Mouse (Mus musculus) left cerebral cortex, postnatal 36 days (tissue): ENCODE results near the gene Ykt6. TPM values are rescaled to one million over a fixed set of nuclear protein-coding genes. Genes with fewer than 3 reads are reported as not detected.
"Not testable (repeated sequence)": the region's sequence is repeated elsewhere in the genome, so short reads cannot be mapped to it uniquely, and the experiment has no call there.

ENCODE experiments used
- DNase-seq, 2 experiments: peaks; one replicate each; pipeline ENCODE4 v3.0.0; 2021 to 2022; ENCODE audit warnings: low spot score in 2 of 2, mixed read lengths in 1 of 2
- intact Hi-C: fragments of 180-260 bp; cut with DNase I; formaldehyde crosslinking; loops from one replicate; pipeline ENCODE4 v1.15.1; 2025
- total RNA-seq, 2 experiments: library from RNA; stranded (reverse); gene quantifications; 2 replicates each; pipeline ENCODE4 v1.2.3; 2021

The Ykt6 gene
- total RNA-seq, 2 experiments from 2014 or later: 82.8 to 91.0 TPM

DNA sequence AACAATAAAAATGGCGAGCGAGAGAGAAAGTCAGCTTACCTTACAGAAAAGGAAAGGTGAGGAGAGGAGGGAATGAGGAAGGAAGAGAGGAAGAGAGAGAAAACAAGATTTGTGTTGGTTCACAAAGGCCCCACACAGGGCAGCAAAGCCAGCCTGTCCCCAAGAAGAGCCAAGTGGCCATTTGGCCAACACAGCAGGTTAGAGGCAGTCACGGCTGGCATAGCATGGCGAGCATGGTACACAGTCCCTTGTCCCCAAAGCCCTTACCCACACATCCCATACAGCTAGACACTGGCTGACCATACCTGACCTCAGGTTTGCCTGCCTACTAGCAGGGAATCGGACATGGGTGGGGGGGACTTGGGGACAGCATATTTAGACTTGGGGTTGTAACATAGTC, 28.1 kb downstream of the Ykt6 start:
- intact Hi-C loops: no loop called here
- DNase-seq: no peak

DNA sequence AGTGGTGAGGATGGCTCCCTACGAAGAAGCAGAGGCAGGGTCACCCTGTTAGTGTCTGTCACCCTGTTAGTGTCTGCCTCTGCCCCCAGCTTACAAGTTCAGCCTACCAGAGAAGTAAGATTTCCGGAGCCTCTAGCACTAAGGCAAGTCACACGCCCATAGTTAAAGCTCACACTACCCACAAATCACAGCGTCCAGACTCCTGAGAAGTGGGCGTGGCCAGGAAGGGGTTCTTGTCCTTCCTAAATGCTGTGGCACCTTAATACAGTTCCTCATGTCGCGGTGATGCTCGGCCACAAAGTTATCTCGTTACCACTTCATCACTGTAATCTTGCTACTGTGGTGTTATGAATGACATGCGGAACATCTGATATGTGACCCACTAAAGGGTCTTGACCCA, 32.6 kb downstream of the Ykt6 start:
- no peak for DNase-seq
- intact Hi-C loops: no loop called here

DNA sequence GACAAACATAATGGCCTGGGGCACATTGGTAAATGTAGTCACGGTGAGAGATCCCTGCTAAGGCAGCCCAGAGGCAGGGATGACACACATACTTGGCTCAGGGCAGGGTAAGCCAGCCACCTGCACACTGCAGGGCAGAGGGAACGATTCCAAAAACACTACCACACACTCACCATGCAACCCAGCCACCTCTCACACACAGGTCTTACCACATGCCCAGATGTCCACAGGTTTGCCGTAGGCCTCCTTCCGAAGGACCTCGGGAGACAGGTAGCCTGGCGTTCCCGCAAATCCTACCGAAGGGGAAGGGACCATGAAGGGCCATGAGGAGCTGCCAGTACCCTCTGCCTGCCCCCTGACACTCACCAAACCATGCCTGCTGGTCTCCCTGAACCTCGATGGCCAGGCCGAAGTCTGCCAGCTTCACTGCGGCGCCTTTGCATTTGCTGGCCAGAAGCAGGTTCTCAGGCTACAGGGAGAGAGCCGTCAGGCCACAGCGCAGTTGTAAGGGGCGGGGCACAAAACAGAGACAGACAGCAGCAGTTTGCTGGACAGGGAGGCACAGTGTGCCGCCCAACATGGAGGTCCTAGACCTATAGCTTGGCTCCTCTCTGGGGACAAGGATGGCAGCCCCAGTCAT, 34.6 kb downstream of the Ykt6 start:
- intact Hi-C loops: loop anchor here (5.0 kb wide), 2 partner anchors 37 to 272 kb away; no protein-coding TSS in a partner anchor
- no peak for DNase-seq

DNA sequence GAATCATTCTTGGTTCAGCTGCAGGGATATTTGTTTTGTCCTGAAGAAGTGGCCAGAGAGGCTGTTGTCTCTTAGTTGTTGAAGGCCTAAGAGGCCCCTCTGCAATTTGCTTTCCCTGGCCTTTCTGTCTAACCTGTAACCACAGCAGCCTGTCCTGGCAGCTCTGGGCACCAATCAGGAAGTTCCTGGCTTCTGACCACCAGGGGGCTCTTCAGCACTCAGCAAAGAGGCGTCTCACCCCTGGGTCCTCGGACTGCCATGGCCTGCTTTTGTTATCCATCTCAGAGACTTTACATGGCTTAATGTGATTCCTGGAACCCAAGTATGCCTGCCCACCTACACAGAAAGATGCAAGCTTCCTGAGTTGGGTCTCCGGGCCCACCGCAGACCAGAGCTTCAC, 35.4 kb downstream of the Ykt6 start:
- intact Hi-C loops: loop anchor here (5.0 kb wide), 2 partner anchors 36 to 271 kb away; no protein-coding TSS in a partner anchor
- no peak for DNase-seq

DNA sequence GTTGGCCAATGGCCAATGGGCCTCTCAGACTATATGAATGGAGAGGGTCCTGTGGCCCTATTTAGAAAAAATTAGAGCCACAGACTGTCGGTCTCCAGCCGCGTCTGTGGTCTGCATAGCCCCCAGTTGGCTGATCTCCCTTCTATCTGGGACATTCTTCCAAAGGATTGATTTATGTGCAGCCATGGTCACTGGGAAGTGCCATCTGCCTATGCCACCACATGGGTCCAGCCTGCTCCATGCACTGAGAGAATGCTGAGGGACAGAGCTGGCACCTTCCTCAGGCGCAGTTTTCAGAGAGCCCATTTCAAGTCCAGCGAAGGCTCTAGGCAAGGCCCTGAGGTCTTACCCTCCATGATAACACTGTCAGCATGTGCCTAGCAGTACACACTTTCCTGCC, 38.7 kb downstream of the Ykt6 start:
- DNase-seq: no peak
- intact Hi-C loops: loop anchor here (5.0 kb wide), 2 partner anchors 33 to 268 kb away; no protein-coding TSS in a partner anchor

DNA sequence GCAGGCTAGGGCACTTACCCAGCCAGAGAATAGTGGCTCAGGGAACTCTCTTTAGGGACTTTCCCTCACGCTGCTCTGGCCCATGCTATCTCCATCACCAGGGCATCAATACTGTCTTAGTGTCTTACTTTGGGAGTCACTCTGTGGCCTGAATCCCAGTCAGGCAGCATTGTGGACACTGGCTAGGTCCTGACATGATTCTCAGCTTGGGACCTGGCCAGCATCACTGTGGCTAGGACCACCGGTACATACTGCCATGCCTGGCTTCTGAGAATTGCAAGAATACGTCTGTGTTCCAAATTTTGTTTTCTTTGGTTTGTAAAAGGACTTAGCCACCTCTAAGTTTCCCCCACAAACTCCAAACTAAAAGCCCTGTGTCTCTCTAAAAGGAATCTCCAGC, 39.4 kb downstream of the Ykt6 start:
- no peak for DNase-seq

DNA sequence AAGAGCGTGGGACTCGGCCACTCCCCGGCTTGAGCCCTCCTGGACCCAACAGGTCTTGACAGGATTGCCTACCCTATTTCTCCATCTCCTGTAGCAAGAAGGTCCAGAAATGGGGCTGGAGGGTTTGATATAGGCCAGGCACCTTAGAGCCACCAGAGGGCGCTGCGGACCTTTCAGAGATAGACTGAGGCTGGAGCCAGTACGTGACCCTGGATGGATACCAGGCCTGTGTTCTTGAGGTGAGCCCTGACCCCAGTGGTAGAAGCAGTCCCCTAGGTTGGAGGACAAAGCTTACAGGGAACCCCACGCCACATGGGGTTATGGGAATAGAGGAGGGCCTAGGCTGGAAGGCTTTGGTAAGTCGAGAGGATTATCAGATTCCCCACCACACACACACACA, 40.5 kb downstream of the Ykt6 start:
- DNase-seq: peak; percentile 72 to 75
- intact Hi-C loops: loop anchor here (2.0 kb wide), 1 partner anchor 191 kb away; no protein-coding TSS in a partner anchor

More for the DNA sequence above, 39.4 kb downstream of the Ykt6 start:
- intact Hi-C loops: loop anchor here (5.0 kb wide), 2 partner anchors 32 to 267 kb away; no protein-coding TSS in a partner anchor

DNA sequence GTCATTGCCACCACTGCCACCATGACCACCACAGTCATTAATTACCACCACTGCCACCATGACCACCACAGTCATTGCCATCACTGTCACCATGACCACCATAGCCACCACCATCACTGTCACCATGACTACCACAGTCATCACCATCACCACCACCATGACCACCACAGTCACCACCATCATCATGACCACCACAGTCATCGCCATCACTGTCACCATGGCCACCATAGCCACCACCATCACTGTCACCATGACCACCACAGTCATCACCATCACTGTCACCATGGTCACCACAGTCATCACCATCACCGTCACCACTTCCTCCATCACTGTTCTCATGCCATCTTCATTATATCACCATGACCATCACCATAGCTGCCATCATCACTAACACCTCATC, 43.0 kb downstream of the Ykt6 start:
- no peak for DNase-seq
- intact Hi-C loops: no loop called here

DNA sequence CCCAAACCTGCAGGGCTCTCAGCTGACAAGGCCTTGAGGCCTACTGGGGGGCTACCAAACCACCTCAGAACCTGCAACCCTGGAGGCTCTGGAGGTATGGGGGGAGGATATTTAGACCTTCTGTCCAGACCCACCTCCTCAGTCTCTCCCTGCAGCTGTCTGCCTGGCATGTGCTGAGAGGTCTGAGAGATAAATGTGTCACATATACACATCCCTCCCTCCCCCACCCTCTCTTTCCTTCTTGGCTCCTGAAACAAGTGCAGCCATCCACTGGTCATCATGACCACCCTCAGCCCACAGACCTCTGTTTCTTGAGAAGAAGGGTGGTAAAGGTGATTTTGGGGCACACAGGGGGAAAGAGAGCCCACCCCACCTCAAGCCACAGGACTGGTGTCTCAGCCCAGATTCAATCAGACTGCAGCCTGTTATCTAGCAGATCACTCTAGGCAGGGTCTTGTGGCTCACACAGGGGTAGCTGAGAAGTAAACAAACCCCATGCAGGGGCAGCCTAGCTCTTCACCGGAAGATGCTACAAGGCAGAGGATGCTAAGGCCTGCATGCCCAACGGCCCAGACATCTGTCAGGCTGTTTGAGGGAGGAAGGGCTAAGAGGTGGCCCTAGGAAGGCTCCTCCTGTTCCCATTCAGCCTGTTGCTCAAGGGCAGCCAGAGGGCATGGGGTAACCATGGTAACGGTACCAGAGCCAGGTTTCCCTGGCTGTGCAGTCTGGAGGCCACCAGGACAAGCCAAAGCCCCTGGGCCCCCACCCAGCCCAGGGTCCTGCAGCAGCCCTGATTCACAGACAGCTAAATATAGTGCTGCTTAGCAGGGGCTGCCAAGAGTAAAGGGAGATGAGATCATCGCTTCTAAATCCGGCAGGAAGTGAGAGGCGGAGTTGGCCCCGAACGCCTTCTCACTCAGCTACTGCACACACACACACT, 44.6 kb downstream of the Ykt6 start:
- intact Hi-C loops: loop anchor here (2.0 to 5.0 kb wide), 2 partner anchors 17 to 62 kb away; no protein-coding TSS in a partner anchor
- DNase-seq: peak; percentile 85 to 87

DNA sequence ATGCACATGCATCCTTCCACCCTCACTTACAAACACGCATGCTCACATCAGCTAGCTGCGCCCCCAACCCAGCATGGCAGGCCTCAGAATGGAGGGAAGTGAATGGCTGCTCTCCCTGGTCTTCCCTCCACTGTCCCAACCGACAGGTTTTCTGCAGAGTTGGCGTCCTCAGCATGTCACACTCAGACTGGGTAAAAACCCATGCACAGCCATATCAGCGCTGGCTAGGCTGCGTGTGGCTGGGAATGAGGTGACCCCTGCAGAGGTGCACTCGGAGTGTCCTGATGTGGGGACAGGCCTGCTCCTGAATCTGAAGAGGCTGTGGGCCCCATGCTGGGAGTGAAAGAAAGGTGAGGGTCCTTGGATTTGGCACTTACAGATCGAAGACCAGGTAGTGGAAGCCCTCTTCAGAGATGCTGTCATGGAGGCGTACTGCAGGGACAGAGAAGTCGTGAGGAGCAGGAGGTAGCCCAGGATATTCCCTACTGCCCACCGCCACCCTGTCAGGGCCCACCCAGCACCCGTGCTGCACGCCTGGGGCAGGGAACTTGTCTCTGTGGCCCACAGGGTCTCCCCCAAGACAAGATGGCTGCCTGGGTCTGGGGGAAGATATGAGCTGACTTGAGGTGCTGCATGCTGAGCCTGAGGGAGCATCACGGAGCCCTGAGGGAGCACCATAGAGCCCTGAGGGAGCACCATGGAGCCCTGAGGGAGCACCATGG, 45.6 kb downstream of the Ykt6 start:
- no peak for DNase-seq
- intact Hi-C loops: loop anchor here (2.0 to 5.0 kb wide), 2 partner anchors 16 to 61 kb away; no protein-coding TSS in a partner anchor

DNA sequence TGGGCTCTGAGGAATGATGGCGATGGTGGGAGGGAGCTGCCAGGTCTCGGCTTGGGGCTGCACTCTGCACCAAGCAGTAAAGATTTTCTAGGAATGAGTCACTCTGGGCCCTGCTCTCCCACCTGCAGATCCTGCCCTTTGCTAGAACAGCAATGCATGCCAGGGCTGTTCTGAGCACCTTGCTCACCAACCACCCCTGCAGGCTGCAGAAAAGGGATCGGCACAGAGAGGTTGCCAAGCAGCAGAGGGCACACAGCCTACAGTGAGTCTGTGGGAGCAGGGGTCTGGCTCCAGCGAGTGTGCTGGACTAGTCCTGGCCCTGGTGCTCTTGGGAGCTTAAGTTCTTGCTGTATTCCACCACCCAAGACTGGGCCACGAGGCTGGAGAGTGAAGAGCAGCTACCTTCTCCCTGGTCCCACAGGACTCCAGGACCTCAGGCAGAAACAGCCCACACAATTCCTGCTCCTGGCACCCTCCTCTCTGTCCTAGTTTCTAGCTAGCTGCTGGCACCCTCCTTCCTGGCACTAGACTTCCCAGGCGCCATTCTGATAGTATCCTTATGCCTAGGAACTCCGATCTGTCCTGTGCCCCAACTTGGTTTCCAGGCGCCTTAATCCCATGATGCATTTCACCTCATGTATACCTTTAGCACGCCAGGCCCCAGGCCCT, 46.6 kb downstream of the Ykt6 start:
- intact Hi-C loops: loop anchor here (2.0 to 5.0 kb wide), 2 partner anchors 15 to 60 kb away; no protein-coding TSS in a partner anchor
- DNase-seq: peak; percentile 56 to 71

DNA sequence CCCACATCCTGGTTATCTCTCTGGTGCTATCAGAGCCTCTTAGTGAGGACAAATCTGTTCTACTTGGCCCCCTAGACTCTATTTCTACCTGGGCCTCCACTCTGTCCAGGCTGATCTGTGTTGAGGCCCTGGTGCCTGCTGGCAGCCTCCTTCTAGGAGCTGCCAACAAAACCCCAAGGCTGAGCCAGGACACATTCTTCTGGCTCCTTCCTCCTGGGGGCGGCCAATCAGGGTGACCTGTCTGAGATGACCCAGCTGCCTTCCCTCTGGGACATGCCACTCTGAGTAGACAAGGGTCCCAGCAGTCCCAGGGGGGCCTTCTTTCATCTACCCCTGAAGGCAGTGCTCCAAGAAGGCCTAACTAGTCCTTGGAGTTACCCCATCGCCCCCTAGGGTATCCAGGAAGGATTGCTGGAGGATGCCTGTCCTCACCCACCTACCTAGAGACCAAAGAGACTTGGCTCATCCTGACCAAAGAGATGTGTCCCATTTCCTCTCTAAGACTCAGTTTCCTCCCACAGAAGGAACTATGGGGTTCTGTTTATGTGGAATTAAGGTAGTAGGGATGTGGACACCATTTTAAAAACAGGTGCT, 47.6 kb downstream of the Ykt6 start:
- DNase-seq: no peak
- intact Hi-C loops: loop anchor here (5.0 kb wide), 1 partner anchor 59 kb away; no protein-coding TSS in a partner anchor

DNA sequence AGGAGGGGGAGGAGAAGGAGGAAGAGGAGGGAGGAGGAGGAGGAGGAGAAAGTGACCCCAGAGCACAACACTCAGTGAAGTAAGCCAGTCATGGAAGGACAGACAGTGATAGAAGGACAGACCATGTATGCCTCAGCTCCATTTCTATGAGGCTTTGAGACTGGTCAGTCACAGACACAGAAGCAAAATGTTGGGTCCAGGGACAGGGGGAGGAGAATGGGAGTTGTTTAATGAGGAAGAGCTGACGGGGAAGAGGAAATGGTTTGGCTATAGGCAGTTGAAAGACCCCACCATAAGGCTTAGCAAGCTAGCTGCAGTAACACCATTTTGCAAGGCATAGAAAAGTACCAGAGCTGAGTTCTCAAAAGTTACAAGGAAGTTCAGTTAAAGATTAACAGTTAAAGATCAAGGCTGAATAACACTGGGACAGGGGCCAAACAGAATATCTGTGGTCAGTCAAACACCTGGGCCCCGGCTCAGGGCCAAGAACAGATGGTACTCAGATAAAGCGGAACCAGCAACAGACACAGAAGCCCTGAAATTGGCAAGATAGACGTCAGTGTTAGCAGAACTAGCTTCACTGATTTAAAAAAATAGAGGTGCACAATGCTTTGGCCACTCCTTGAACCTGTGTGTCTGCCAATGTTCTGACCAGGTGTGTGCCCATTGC, 50.0 kb downstream of the Ykt6 start:
- DNase-seq, intact Hi-C loops: not testable (repeated sequence)

DNA sequence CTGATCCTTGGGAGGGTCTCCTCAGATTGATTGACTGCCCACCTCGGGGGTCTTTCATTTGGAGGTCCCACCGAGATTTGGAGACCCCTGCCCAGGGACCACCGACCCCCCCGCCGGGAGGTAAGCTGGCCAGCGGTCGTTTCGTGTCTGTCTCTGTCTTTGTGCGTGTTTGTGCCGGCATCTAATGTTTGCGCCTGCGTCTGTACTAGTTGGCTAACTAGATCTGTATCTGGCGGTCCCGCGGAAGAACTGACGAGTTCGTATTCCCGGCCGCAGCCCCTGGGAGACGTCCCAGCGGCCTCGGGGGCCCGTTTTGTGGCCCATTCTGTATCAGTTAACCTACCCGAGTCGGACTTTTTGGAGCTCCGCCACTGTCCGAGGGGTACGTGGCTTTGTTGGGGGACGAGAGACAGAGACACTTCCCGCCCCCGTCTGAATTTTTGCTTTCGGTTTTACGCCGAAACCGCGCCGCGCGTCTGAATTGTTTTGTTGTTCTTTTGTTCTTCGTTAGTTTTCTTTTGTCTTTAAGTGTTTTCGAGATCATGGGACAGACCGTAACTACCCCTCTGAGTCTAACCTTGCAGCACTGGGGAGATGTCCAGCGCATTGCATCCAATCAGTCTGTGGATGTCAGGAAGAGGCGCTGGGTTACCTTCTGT, 51.0 kb downstream of the Ykt6 start:
- intact Hi-C loops: not testable (repeated sequence)

DNA sequence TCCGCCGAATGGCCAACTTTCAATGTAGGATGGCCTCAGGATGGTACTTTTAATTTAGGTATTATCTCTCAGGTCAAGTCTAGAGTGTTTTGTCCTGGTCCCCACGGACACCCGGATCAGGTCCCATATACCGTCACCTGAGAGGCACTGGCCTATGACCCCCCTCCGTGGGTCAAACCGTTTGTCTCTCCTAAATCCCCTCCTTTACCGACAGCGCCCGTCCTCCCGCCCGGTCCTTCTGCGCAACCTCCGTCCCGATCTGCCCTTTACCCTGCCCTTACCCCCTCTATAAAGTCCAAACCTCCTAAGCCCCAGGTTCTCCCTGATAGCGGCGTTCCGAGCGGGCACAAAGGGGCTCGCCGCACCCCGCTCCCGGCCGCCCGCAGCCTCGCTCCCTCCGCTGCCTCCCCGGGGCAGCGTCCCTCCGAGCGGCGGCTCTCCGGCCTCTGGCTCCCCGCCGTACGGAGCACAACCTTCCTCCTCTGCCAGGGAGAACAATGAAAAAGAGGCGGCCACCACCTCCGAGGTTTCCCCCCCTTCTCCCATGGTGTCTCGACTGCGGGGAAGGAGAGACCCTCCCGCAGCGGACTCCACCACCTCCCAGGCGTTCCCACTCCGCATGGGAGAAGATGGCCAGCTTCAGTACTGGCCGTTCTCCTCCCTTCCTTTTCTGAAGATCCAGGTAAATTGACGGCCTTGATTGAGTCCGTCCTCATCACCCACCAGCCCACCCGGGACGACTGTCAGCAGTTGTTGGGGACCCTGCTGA, 51.7 kb downstream of the Ykt6 start:
- intact Hi-C loops: not testable (repeated sequence)

More for the DNA sequence above, 51.0 kb downstream of the Ykt6 start:
- not testable (repeated sequence) for DNase-seq

DNA sequence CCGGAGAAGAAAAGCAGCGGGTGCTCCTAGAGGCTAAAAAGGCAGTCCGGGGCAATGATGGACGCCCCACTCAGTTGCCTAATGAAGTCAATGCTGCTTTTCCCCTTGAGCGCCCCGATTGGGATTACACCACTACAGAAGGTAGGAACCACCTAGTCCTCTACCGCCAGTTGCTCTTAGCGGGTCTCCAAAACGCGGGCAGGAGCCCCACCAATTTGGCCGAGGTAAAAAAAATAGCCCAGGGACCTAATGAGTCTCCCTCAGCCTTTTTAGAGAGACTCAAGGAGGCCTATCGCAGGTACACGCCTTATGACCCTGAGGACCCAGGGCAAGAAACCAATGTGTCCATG, 52.3 kb downstream of the Ykt6 start:
- intact Hi-C loops, DNase-seq: not testable (repeated sequence)

More for the DNA sequence above, 51.7 kb downstream of the Ykt6 start:
- DNase-seq: not testable (repeated sequence)
